Mouse (Mus musculus) forebrain, postnatal 0 days (tissue): Measurements from ENCODE around the gene Rhot2. TPM values are rescaled to one million over a fixed set of nuclear protein-coding genes. Genes with fewer than 3 reads are reported as not detected.

Experiments used
- ATAC-seq: fragments of 200-750 bp; cut with Nextera tagmentation; 2 replicates; pipeline ENCODE4 v1.8.0; 2017; ENCODE audit warnings: mild to moderate bottlenecking, moderate library complexity
- DNase-seq: peaks from one replicate; pipeline ENCODE4 v3.0.0-alpha.2; 2015
- H3K27ac ChIP-seq: fragments of 300-500 bp; sonication (generic); 2 replicates; pipeline ENCODE4 v1.5.1; 2014; ENCODE audit warnings: low read depth, mild to moderate bottlenecking, antibody characterized with exemption, low read length, moderate library complexity, mixed read lengths
- H3K27me3 ChIP-seq: fragments of 300-500 bp; sonication (generic); 2 replicates; pipeline ENCODE4 v1.6.1; 2014; ENCODE audit warnings: mild to moderate bottlenecking, low read length, mixed read lengths; ENCODE audit not compliant: insufficient read depth
- H3K36me3 ChIP-seq: fragments of 300-500 bp; sonication (generic); 2 replicates; pipeline ENCODE4 v1.6.1; 2014; ENCODE audit warnings: mild to moderate bottlenecking, moderate library complexity; ENCODE audit not compliant: insufficient read depth
- H3K4me1 ChIP-seq: fragments of 300-500 bp; sonication (generic); 2 replicates; pipeline ENCODE4 v1.6.1; 2014; ENCODE audit warnings: antibody characterized with exemption; ENCODE audit not compliant: insufficient read depth
- H3K4me2 ChIP-seq: fragments of 300-500 bp; sonication (generic); 2 replicates; pipeline ENCODE4 v1.6.1; 2014; ENCODE audit warnings: low read depth, mild to moderate bottlenecking, moderate library complexity
- H3K4me3 ChIP-seq: fragments of 300-500 bp; sonication (generic); 2 replicates; pipeline ENCODE4 v1.5.1; 2014; ENCODE audit warnings: low read depth, low read length, mixed read lengths
- H3K9ac ChIP-seq: fragments of 300-500 bp; sonication (generic); 2 replicates; pipeline ENCODE4 v1.6.1; 2014; ENCODE audit warnings: mild to moderate bottlenecking
- H3K9me3 ChIP-seq: fragments of 300-500 bp; sonication (generic); 2 replicates; pipeline ENCODE4 v1.6.1; 2016; ENCODE audit warnings: low read length
- CTCF ChIP-seq: sonication (generic); IDR thresholded peaks from 2 replicates; pipeline ENCODE4 v1.5.1; 2016; ENCODE audit warnings: antibody characterized with exemption, control low read depth, low read depth
- WGBS: fragments of 180-500 bp; shearing (Covaris S2); extraction: QIAGEN DNeasy Blood & Tissue Kit; methylation state at CpG from one replicate; pipeline ENCODE4 v1.1.7; 2014; 5-methylcytosine and 5-hydroxymethylcytosine counted together
- polyA plus RNA-seq: library from polyadenylated mRNA; unstranded; fragments of >200 nt; fragmentation: Nextera tagmentation; extraction: Ambion mirVana; gene quantifications from 2 replicates; pipeline ENCODE4 v1.2.1, GENCODE M21; 2015
- total RNA-seq: library from RNA; depleted of rRNA; stranded (reverse); fragments of >200 nt; gene quantifications from 2 replicates; pipeline ENCODE4 v1.2.3, GENCODE M21; 2014

Rhot2 gene
- total and polyA plus RNA-seq, 2 experiments from 2014 or later, result 11.3 to 53.1 TPM

- WGBS, result under 1% methylated on average over 70 of the region's 77 CpGs
- Histone ChIP-seq H3K4me1 (peaks cover 45% of the 10 kb centered on the region), H3K4me2 (peak overlapping the region; percentile 89), H3K27me3 (no peaks in the 10 kb centered on the region), H3K27ac (peak overlapping the region; percentile 93), H3K36me3 (peaks cover 19% of the 10 kb centered on the region), H3K4me3 (peak overlapping the region; percentile 59), H3K9me3 (no peaks in the 10 kb centered on the region), H3K9ac (peak overlapping the region; percentile 76)
- TF ChIP-seq CTCF, result no peak; the same call in 1 of the 2 replicates
- DNase-seq (peak; percentile 98), ATAC-seq (peak; percentile 89)
Observed at GRCm38 (mm10) chr17:25832436-25833290, 12.0 kb downstream of the Rhot2 start.

DNA sequence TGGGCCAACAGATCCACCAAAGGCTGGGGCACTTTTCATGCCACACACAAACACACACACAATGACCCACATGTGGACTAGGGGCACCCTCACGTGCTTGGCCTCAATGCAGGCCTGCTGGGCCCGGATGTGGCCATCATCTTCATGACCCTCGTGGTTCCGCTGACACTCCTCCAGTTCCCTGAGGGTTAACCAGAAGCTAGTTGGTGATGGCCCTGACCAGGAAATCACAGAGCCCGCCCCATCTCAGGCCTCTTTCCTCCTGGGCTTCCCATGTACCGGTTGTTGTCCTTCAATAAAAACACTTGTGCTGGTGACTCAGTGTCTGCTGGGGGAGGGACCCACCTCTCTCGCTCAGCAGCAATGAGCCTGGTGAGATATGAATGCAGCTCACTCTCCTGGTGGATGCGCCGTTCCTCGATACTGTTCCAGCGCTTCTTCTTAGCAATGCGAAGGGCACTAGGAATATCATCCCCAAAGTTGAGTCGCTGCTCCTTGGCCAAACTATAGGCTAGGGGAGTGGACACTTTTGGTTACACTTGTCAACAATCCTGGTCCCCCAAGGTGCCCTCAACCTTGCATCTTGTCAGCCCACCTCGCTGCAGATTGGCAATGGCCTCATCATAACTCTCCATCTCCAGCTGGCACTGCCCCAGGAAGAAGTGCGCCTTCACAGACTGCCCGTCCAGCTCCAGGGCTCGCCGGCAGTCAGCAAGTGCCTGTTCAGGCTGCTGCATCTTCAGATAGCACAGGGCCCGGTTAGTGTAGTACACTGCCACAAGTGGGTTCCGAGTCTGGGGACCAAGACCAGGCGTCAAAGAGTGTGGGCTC, 13.0 kb downstream of the Rhot2 start:
- Histone ChIP-seq H3K36me3 (peaks cover 29% of the 10 kb centered on the region), H3K4me3 (peak overlapping the region; percentile 59), H3K27ac (peak overlapping the region; percentile 93; the same call in 1 of the 2 replicates), H3K4me2 (peak overlapping the region; percentile 89), H3K9me3 (no peaks in the 10 kb centered on the region), H3K4me1 (peaks cover 38% of the 10 kb centered on the region), H3K9ac (peak overlapping the region; percentile 76), H3K27me3 (no peaks in the 10 kb centered on the region)
- no peak for TF ChIP-seq CTCF
- WGBS, result 61% methylated on average over 21 of the region's 21 CpGs
- no peak for DNase-seq
- no peak for ATAC-seq

GRCm38 (mm10) chr17:25830806-25831431, 13.7 kb downstream of the Rhot2 start:
- no peaks in the 10 kb centered on the region for H3K9me3 ChIP-seq
- H3K9ac ChIP-seq, result no peak overlapping the region
- peaks cover 36% of the 10 kb centered on the region for H3K36me3 ChIP-seq
- peak overlapping the region; percentile 89; the same call in 1 of the 2 replicates for H3K4me2 ChIP-seq
- H3K4me1 ChIP-seq, result peaks cover 31% of the 10 kb centered on the region
- TF ChIP-seq CTCF, result no peak
- H3K27ac ChIP-seq, result no peak overlapping the region
- WGBS, result 86% methylated on average over 14 of the region's 14 CpGs
- H3K4me3 ChIP-seq, result no peak overlapping the region
- ATAC-seq, result no peak
- no peak for DNase-seq
- H3K27me3 ChIP-seq, result no peaks in the 10 kb centered on the region

- peak overlapping the region; percentile 52; the same call in 1 of the 2 replicates for H3K4me3 ChIP-seq
- no peak for TF ChIP-seq CTCF
- WGBS, result 87% methylated on average over 4 of the region's 4 CpGs
Observed at GRCm38 (mm10) chr17:25830200-25830753, 14.4 kb downstream of the Rhot2 start.

DNA sequence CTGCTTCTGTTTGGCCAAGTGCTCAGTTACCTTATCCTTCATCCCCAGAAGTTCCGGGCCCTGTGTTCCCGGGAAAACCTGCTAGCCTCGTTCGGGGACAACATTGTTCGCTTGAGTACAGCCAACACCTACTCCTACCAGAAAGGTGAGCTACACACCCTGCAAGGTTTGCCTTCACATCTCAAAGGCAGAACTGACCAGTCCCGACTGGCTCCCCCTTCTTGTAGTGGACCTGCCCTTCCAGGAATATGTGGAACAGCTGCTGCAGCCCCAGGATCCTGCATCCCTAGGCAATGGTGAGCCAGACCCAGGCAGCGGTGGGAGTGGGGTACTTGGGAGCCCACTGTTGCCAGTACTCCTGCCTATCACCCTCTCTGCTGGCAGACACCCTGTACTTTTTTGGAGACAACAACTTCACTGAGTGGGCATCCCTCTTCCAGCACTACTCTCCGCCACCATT, 15.1 kb downstream of the Rhot2 start:
- Histone ChIP-seq H3K4me1 (peaks cover 30% of the 10 kb centered on the region), H3K4me2 (peak overlapping the region; percentile 58), H3K4me3 (peak overlapping the region; percentile 52), H3K27me3 (no peaks in the 10 kb centered on the region), H3K9me3 (no peaks in the 10 kb centered on the region), H3K36me3 (peaks cover 37% of the 10 kb centered on the region), H3K27ac (peak overlapping the region; percentile 95), H3K9ac (peak overlapping the region; percentile 80)
- 44% methylated on average over 8 of the region's 8 CpGs for WGBS
- TF ChIP-seq CTCF, result no peak
- ATAC-seq, result no peak
- DNase-seq, result no peak

More at GRCm38 (mm10) chr17:25830200-25830753, 14.4 kb downstream of the Rhot2 start:
- Histone ChIP-seq H3K27me3 (no peaks in the 10 kb centered on the region), H3K9ac (no peak overlapping the region), H3K36me3 (peaks cover 37% of the 10 kb centered on the region), H3K9me3 (no peaks in the 10 kb centered on the region), H3K27ac (no peak overlapping the region), H3K4me2 (peak overlapping the region; percentile 58), H3K4me1 (peaks cover 26% of the 10 kb centered on the region)
- ATAC-seq (no peak), DNase-seq (no peak)

GRCm38 (mm10) chr17:25828712-25829557, 15.7 kb downstream of the Rhot2 start, which contains the start of gene Jmjd8:
Gene Jmjd8 (plus strand): TSS chr17:25828867.
- H3K9me3 ChIP-seq, result no peaks in the 10 kb centered on the region
- DNase-seq (peak; percentile 93), ATAC-seq (peak; percentile 78)
- under 1% methylated on average over 32 of the region's 32 CpGs for WGBS
- peak within 1 kb of the TSS; percentile 52 for H3K4me3 ChIP-seq
- no peaks in the 10 kb centered on the region for H3K27me3 ChIP-seq
- peak within 1 kb of the TSS; percentile 80 for H3K9ac ChIP-seq
- H3K4me1 ChIP-seq, result peaks cover 32% of the 10 kb centered on the region
- peak within 1 kb of the TSS; percentile 58 for H3K4me2 ChIP-seq
- TF ChIP-seq CTCF, result peak; percentile 73
- H3K27ac ChIP-seq, result peak within 1 kb of the TSS; percentile 95
- H3K36me3 ChIP-seq, result peaks cover 37% of the 10 kb centered on the region
